Mouse (Mus musculus) neural tube, embryonic 10.5 days (tissue): Measurements from ENCODE around the gene Ergic2.
"Not testable (repeated sequence)": the region's sequence is repeated elsewhere in the genome, so short reads cannot be mapped to it uniquely, and the experiment has no call there.

Experiments
- DNase-seq: peaks from one replicate; pipeline ENCODE4 v3.0.0-alpha.2; 2017; ENCODE audit warnings: low spot score; ENCODE audit errors: extremely low spot score

Ergic2 gene

DNA sequence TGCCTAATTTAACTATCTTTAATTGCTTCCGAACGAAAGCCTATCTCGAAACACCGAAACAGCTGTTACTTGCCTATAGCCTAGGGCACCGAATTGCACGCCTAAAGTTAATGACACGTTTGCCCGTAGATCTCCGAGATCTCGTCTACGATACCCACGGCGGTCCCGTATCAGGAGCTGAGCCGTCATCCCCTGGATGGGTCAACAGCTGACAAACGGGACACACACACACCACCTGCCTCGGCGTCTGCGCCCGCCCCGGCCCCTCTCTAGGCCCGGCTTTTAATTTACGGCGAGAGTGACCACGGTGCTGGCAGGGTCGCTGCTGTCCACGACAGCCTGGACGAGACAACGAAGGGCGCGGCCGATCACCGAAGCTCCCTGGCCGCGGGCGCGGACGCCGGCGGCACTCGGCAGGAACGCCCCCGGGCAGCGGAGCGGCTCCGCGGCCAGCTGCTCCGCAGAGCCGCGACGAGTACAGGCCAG is 740 bp downstream of the Ergic2 start:
- no peak for DNase-seq

DNA sequence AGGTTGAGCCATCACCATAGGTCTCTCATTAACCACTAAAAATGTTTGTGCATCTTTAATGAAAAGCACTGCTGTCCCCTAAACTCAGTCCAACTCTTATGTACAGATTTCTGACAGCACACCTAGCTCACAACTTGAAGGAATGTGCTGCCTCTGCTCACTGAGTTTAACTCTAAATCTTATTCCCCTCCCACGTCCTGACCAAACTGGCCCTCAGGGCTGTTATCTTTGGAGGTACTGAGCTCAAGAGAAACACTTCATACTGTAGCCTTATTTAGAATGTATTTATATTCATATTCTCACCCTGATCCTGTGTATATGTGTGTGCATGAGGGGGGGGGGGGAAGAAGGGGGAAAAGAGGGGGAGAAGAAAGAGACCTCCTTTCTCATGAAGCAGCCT is 4.7 kb downstream of the Ergic2 start:
- DNase-seq: no peak

DNA sequence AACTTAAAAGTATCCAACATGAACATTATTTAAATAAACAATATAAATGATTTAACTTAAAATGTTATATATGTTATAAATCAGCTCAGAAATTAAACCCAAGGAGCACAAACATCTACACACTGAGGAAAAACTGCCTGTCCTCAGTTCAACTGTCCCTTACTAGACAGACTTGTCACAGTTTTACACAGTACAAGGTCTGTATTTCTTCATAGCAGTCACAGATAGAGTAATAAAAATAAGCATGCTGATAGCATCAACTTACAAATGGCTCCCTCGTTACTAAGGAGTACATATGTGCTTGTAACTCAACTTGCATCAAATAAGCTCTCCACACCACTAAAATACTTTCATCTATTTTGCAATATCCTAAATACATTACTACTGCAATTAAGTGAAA is 7.0 kb downstream of the Ergic2 start:
- DNase-seq: no peak

DNA sequence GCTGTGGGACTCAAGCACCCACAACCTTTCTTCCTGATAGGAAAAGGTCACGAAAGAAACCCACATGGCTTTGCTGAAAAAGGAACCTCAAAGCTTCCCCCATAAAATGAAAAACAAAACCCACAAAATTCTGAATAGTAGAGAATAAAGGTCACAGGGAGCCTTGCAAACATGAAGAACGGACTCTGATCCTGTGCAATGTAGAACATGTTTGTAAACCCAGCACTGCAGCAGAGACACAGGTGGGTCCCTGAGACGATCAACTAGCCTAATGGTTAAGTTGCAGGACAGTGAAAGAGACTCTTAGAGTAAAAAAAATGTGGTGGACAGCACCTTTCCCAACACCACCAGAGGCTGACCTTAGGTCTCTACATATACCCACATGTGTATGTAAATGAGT is 12.4 kb downstream of the Ergic2 start:
- no peak for DNase-seq

DNA sequence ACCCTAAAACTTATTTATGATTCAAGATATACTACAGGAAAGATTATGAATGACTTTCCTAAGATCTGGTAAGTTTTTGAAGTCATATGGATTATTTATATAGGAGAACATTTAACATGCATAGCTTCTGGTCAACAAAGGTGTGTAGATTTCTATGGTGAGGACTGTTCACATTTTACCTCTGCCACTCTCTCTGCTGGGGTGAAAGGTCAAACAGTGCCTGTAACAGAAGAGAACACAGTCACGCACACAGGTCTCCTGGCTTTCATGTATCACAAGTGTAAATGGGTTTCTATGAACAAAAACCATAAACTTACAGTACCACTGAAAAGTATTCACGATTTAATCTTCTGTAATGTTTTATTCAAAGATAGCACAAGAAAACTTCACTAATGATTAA is 13.0 kb downstream of the Ergic2 start:
- DNase-seq: no peak

DNA sequence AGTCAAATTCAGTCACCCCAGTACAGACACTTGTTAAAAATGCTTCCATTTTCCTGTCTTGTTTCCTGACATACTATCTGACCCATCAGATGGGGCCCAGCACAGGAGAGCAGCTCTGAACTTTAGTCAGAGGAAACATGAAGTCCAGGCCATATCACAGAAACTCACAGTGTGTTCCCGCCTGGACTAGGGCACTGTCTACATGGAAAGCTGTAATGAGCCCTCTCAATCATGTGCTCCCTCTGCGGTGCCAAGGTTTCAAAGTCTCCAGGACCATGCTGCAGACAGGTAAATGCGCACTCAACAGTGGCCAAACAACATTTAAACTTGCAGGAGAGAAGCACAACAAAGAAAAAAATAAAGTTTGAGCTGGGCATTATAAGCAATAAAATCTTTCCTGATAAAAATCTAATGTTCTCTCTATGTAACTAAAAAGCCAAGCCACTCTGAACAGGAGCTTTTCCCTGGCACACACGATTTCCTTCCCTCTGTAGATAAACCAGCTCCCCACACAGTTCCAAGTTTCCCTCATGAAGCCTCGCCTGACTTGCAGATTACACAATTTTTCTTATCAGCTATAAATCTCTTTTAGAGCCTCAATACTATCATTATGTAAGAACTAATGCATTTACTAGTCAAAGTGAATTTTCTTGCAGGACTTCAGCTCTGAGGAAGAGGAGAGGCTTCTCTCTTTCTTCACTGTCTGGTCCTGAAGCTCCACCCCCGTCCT is 18.0 kb downstream of the Ergic2 start:
- no peak for DNase-seq

DNA sequence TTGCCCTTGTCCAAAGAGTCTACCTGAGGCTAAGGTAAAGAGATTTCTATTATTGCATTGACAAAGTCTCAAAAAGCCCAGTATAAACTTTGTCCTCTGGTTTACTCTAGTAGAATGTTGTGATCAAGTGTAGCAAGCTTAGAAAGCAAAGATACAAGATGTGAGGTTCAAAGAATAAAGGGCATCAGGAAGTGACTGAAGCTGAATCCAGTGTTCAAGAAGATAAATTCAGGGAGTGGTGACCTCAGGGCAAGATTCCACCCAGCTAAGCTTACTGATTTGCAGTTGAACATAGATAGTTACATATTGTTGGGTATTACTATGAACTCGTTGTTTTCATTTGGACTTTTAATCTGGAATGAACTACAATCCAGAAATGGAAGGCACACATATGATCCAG is 26.5 kb downstream of the Ergic2 start:
- no peak for DNase-seq

DNA sequence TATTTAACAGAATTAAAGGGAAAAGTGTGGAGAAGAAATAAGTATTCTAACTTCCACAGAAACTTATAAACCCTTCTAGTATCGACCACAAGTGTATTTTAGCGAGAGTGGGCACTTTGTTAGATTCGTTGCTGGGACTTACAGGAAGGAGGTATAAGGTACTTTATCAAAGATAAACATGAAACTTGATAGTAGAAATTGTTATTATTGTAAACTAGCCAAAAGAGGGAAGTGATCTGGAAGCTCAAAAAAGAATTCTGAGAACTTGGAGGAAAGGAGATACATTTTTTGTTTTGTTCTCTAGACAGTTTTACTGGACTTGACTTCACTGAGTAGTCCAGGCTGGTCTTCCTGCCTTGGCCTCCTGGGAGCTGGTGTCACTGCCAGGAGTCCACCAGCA is 39.3 kb downstream of the Ergic2 start:
- no peak for DNase-seq

DNA sequence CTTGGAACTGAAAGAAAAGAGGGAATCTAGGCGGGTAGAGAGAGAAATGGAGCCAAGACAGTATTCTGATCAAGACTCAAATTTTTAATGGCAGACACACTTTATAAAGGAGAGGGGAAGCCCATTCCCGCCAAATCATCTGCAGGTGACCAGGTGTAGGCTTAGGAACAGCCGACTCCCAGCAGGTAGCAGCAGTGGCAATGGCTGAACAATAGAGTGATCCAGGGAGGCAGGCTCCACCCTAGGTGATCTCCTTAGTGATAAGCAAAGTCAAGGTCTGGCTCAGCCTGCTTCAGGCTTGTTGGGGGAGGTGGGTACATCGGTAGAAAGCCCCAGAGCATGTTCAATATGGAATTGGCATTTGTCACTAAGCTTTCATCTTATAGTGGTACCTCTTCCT is 59.9 kb downstream of the Ergic2 start:
- not testable (repeated sequence) for DNase-seq

DNA sequence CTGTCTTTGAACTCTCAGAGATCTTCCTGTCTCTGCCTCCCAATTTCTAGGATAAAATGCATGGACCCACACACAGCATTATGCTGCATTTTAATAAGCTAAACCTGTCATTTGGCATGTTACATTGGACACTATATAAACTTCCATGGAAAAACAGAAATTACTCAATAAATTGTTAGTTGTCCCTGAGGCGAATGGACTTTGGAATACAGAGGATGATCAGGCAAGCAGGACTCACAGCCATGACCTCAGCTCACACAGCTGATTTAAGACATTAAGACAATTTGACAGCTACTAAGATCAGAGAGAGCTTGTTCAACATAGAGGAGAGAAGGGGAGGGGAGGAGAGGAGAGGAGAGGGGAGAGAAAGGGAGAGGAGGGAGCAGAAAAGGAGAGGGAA is 69.8 kb downstream of the Ergic2 start:
- DNase-seq: no peak

DNA sequence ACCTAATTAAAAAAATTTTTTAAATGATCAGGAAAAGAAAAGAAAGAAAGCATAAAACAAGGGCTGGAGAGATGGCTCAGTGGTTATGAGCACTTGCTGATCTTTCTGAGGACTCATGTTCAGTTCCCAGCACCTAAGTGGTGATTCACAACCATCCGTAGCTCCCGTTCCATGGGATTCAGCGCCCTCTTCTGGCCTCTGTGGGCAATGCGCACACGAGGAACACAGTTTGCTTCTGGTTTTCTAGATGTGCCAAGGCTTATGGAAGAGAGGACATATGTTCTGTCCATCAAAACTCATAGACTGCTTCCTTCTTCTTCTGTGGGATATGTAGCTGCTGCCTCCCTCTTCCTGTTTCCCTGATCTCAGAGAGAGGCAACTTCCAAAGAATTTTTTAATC is 70.3 kb downstream of the Ergic2 start:
- DNase-seq: no peak

DNA sequence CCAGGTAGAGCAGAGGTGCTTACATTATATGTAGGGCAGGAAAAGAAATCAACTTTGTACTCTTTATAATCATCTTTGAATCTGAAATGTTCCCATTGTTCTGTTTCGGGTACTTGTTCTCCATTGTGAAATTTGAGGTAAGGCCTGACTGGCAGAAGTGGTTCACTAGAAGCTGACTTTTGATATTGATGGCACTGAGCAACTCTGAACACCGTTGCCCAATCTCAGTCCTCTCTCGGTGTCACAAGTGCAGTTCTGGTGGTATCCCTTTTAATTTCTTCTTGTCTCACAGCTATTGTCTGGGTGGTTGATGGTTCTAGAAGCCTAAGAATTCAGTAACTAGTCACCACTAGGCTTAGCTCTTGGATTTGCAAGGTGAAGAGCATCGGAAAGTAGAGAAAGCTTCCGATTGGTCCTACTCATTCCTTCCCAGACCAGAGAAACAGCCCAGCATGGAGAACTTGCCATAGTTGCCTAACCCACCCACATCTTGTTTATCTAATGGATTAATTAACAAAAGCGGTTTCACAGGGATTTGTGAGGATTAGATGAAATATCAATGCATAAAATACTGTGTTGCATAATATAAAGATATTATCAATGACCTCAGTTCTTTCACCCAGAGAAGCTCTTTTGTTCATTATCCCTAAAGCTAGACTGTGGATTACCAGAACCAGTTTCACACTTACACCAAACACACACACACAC is 72.7 kb downstream of the Ergic2 start:
- DNase-seq: no peak

DNA sequence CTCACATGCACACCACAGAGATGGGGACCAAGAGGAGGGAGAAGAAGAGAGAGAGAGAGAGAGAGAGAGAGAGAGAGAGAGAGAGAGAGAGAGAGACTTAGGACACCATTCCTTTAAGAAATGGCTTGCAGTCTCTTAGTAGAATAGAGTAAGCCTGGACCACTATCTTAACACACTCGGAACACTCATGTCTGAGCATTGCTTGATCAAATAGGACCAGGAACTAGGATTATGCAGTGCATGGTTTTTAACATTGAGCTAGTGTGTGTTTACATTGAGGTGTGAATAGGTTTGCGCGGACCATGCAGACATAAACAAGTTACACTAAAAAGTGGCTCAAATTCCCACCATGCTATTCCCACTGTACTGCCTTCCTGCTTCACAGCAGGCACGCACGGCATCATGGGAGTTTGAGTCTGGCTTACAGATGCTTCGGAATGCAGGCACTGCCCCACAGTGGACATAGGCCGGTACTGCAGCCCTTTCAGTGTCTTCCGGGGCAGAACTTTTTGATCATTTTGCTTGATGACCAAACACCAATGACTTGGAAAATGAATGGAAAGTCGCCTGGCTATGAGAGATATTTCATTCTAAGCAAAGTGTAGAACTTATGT is 76.3 kb downstream of the Ergic2 start:
- DNase-seq: peak; percentile 71

DNA sequence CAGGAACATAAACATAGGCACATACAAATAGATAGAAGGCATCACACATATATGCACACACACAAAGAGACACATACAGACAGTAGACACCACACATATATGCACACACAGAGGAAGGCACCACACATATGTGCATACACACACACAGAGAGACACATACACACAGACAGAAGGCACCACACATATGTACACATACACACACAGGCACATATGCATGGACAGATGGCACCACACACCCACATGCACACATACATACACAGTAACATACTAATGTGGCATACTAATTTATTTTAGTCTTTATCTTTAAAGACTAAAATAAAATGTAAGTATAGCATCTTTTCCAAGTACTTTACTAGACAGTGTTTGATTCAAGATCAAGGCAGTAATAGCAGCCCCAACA is 78.6 kb downstream of the Ergic2 start:
- no peak for DNase-seq

DNA sequence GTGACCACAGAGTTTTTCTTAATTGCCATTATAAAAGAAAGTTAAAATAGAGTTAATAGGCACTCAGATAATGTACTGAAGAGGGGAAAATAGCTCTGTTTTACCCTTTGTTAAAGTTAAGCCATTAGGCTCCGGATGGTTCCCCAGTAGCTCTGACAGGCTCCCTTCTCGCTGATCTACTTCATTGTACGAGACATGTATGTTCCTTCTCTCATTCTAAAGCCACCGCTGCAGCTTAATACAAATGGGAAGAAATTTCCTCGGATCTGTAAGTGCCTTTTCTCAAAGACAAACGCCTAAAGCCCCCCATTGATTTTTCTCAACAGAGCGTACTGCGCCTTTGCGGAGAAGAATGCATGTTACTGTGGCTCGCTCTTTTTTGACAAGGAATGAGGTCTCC is 79.9 kb downstream of the Ergic2 start:
- no peak for DNase-seq
